ENCODE assay signal across 23 mouse cellular contexts in genomic region chr15:93096335-93096734, GRCm38 (mm10).
"Had no signal": no experiment of that assay in that cellular context is flagged by ENCODE, and none has a peak within 500 bp of the region (broad histone marks: within the 10 kb centered on the region; RNA-seq: fewer than 3 reads in every experiment).

No protein-coding gene starts in this region.

- DNase-seq: liver, postnatal 0 days; lung, adult 2 months; lung, postnatal 14 days; lung, postnatal 36 days; midbrain, embryonic 14.5 days; retina, postnatal 1 day; right cerebral cortex, adult 18-20 months; right cerebral cortex, postnatal 25 days; right cerebral cortex, postnatal 4 days; spleen, adult 18-20 months; thymus, adult 2 months; thymus, postnatal 25 days; thymus, postnatal 4 days had no signal

- H3K9ac ChIP-seq: liver, embryonic 15.5 days; liver, postnatal 0 days; lung, embryonic 15.5 days; midbrain, embryonic 12.5 days; neural tube, embryonic 13.5 days; neural tube, embryonic 15.5 days had no signal

- H3K27ac ChIP-seq: liver, embryonic 15.5 days; lung, embryonic 15.5 days; macrophage; midbrain, embryonic 10.5 days; midbrain, embryonic 12.5 days; neural tube, embryonic 13.5 days; neural tube, embryonic 15.5 days had no signal

- H3K4me3 ChIP-seq: liver, embryonic 15.5 days; lung, embryonic 15.5 days; midbrain, embryonic 10.5 days; midbrain, embryonic 12.5 days; myocyte; neural tube, embryonic 13.5 days; neural tube, embryonic 15.5 days had no signal

- H3K4me2 ChIP-seq: liver, embryonic 15.5 days; lung, embryonic 15.5 days; midbrain, embryonic 12.5 days; neural tube, embryonic 13.5 days; neural tube, embryonic 15.5 days had no signal

- H3K27me3 ChIP-seq: liver, embryonic 15.5 days; lung, embryonic 15.5 days; midbrain, embryonic 12.5 days; neural tube, embryonic 13.5 days; neural tube, embryonic 15.5 days had no signal

- H3K4me1 ChIP-seq: lung, embryonic 15.5 days; midbrain, embryonic 10.5 days; midbrain, embryonic 12.5 days; neural tube, embryonic 13.5 days; neural tube, embryonic 15.5 days had no signal

- H3K36me3 ChIP-seq: liver, embryonic 15.5 days; lung, embryonic 15.5 days; midbrain, embryonic 10.5 days; midbrain, embryonic 12.5 days; neural tube, embryonic 13.5 days; neural tube, embryonic 15.5 days had no signal

- ATAC-seq: liver, postnatal 0 days; lung, postnatal 0 days; midbrain, embryonic 16.5 days had no signal

- H3K9me3 ChIP-seq: liver, embryonic 15.5 days; lung, embryonic 15.5 days; midbrain, embryonic 10.5 days; midbrain, embryonic 12.5 days; neural tube, embryonic 13.5 days; neural tube, embryonic 15.5 days had no signal
